Mouse (Mus musculus) hindbrain, embryonic 16.5 days (tissue): ENCODE measurements around the gene Gm42906. TPM values are rescaled to one million over a fixed set of nuclear protein-coding genes. Genes with fewer than 3 reads are reported as not detected.

Experiments used
- ATAC-seq: fragments of 200-750 bp; cut with Nextera tagmentation; 2 replicates; pipeline ENCODE4 v1.8.0; 2017; ENCODE audit warnings: moderate TSS enrichment, moderate library complexity
- H3K27ac ChIP-seq: fragments of 300-500 bp; sonication (generic); 2 replicates; pipeline ENCODE4 v1.5.1; 2014; ENCODE audit warnings: low read depth, mild to moderate bottlenecking, control low read depth, low read length, moderate library complexity
- H3K27me3 ChIP-seq: fragments of 300-500 bp; sonication (generic); replicated peaks from 2 replicates; pipeline ENCODE4 v1.6.1; 2014; ENCODE audit warnings: low read length; ENCODE audit not compliant: control insufficient read depth, insufficient read depth
- H3K36me3 ChIP-seq: fragments of 300-500 bp; sonication (generic); 2 replicates; pipeline ENCODE4 v1.6.1; 2014; ENCODE audit warnings: mild to moderate bottlenecking, low read length, moderate library complexity, mixed read lengths; ENCODE audit not compliant: control insufficient read depth, insufficient read depth
- H3K4me1 ChIP-seq: fragments of 300-500 bp; sonication (generic); 2 replicates; pipeline ENCODE4 v1.6.1; 2014; ENCODE audit warnings: low read depth, low read length; ENCODE audit not compliant: control insufficient read depth, insufficient read depth
- H3K4me2 ChIP-seq: fragments of 300-500 bp; sonication (generic); 2 replicates; pipeline ENCODE4 v1.6.1; 2014; ENCODE audit warnings: mild to moderate bottlenecking, low read length, control low read depth, moderate library complexity
- H3K4me3 ChIP-seq: fragments of 300-500 bp; sonication (generic); 2 replicates; pipeline ENCODE4 v1.5.1; 2014; ENCODE audit warnings: mild to moderate bottlenecking, low read length, control low read depth, moderate library complexity
- H3K9ac ChIP-seq: fragments of 300-500 bp; sonication (generic); 2 replicates; pipeline ENCODE4 v1.6.1; 2014; ENCODE audit warnings: low read depth, mild to moderate bottlenecking, control low read depth, low read length, moderate library complexity
- H3K9me3 ChIP-seq: fragments of 300-500 bp; sonication (generic); 2 replicates; pipeline ENCODE4 v1.6.1; 2014; ENCODE audit warnings: mild to moderate bottlenecking, low read length, moderate library complexity; ENCODE audit not compliant: control insufficient read depth
- WGBS: fragments of 180-500 bp; shearing (Covaris S2); extraction: QIAGEN DNeasy Blood & Tissue Kit; methylation state at CpG from one replicate; pipeline ENCODE4 v1.1.7; 2014; 5-methylcytosine and 5-hydroxymethylcytosine counted together
- polyA plus RNA-seq: library from polyadenylated mRNA; unstranded; fragments of >200 nt; fragmentation: Nextera tagmentation; extraction: Ambion mirVana; gene quantifications from 2 replicates; pipeline ENCODE4 v1.2.1, GENCODE M21; 2015

Gm42906 gene
- polyA plus RNA-seq, 1 experiment from 2014 or later: not detected

- Histone ChIP-seq H3K9ac (no peak overlapping the region), H3K4me2 (no peak overlapping the region), H3K4me3 (no peak overlapping the region), H3K27ac (no peak overlapping the region), H3K36me3 (no peaks in the 10 kb centered on the region), H3K9me3 (no peaks in the 10 kb centered on the region), H3K4me1 (no peaks in the 10 kb centered on the region), H3K27me3 (no peaks in the 10 kb centered on the region)
- WGBS: 92% methylated on average over 5 of the region's 5 CpGs
- ATAC-seq: no peak
Observed at GRCm38 (mm10) chr5:151059772-151060171, 368.2 kb downstream of the Gm42906 start.

DNA sequence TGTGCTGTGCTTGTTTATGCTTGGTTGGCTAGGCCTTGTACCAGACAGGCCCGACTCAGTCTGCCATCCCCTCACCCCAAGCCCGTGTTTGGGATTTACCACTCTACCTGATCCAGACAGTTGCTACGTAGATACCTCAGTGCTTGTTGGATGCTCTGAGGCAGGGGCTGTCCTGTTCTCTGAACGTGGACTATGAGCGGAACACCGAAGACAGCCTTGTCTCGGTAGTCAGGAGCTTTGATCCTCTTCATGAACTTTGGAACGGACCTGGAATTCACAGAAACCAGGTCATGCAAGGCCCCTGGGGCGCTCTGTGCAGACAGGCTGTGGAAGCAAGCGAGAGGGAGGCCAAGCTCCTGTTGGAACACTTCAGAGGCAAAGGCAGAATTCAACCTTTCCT is 368.6 kb downstream of the Gm42906 start:
- 94% methylated on average over 10 of the region's 10 CpGs for WGBS
- Histone ChIP-seq H3K9me3 (no peaks in the 10 kb centered on the region), H3K27me3 (no peaks in the 10 kb centered on the region), H3K36me3 (no peaks in the 10 kb centered on the region), H3K4me2 (no peak overlapping the region), H3K4me3 (no peak overlapping the region), H3K27ac (no peak overlapping the region), H3K4me1 (no peaks in the 10 kb centered on the region), H3K9ac (no peak overlapping the region)
- ATAC-seq: no peak

GRCm38 (mm10) chr5:151057716-151058115 is 370.2 kb downstream of the Gm42906 start:
- Histone ChIP-seq H3K4me1 (no peaks in the 10 kb centered on the region), H3K9me3 (no peaks in the 10 kb centered on the region), H3K4me3 (no peak overlapping the region), H3K36me3 (no peaks in the 10 kb centered on the region), H3K9ac (no peak overlapping the region), H3K27me3 (no peaks in the 10 kb centered on the region), H3K27ac (no peak overlapping the region), H3K4me2 (no peak overlapping the region)
- 88% methylated on average over 5 of the region's 5 CpGs for WGBS
- no peak for ATAC-seq

DNA sequence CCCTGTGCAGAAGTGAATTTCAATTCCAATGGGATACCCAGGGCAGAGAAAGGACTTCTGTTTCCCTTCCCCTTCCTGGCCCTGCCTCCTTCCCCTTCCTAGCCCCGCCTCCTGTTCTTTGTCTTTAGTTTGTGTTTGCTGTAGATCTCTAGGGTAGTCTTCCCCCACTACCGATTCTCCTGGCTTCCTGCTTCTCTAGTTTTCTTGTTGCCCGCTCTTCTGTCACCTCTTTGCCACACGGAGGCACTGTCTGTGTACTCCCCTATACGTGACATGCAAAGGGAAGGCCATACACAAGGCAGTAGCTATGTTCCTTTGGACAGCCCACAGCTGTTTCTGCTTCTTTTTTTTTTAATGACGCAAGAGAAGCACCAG is 371.1 kb downstream of the Gm42906 start:
- no peak overlapping the region for H3K4me3 ChIP-seq
- H3K4me2 ChIP-seq: no peak overlapping the region
- no peaks in the 10 kb centered on the region for H3K27me3 ChIP-seq
- H3K4me1 ChIP-seq: no peaks in the 10 kb centered on the region
- H3K36me3 ChIP-seq: no peaks in the 10 kb centered on the region
- no peak overlapping the region for H3K9ac ChIP-seq
- no peaks in the 10 kb centered on the region for H3K9me3 ChIP-seq
- H3K27ac ChIP-seq: peak overlapping the region; percentile 46
- WGBS: 65% methylated on average over 6 of the region's 6 CpGs
- no peak for ATAC-seq

- 66% methylated on average over 12 of the region's 12 CpGs for WGBS
- Histone ChIP-seq H3K4me1 (no peaks in the 10 kb centered on the region), H3K9ac (no peak overlapping the region), H3K4me3 (no peak overlapping the region), H3K4me2 (no peak overlapping the region), H3K27ac (peak overlapping the region; percentile 46), H3K9me3 (no peaks in the 10 kb centered on the region), H3K27me3 (no peaks in the 10 kb centered on the region), H3K36me3 (no peaks in the 10 kb centered on the region)
- peak; percentile 43 for ATAC-seq
Observed at GRCm38 (mm10) chr5:151056255-151056919, 371.6 kb downstream of the Gm42906 start.

- H3K27ac ChIP-seq: peak overlapping the region; percentile 14
- H3K4me2 ChIP-seq: no peak overlapping the region
- H3K9me3 ChIP-seq: no peaks in the 10 kb centered on the region
- H3K36me3 ChIP-seq: no peaks in the 10 kb centered on the region
- H3K4me3 ChIP-seq: no peak overlapping the region
- no peaks in the 10 kb centered on the region for H3K27me3 ChIP-seq
- no peak for ATAC-seq
- H3K9ac ChIP-seq: no peak overlapping the region
- no peaks in the 10 kb centered on the region for H3K4me1 ChIP-seq
- 92% methylated on average over 11 of the region's 11 CpGs for WGBS
Observed at GRCm38 (mm10) chr5:151055426-151056090, 372.4 kb downstream of the Gm42906 start.

DNA sequence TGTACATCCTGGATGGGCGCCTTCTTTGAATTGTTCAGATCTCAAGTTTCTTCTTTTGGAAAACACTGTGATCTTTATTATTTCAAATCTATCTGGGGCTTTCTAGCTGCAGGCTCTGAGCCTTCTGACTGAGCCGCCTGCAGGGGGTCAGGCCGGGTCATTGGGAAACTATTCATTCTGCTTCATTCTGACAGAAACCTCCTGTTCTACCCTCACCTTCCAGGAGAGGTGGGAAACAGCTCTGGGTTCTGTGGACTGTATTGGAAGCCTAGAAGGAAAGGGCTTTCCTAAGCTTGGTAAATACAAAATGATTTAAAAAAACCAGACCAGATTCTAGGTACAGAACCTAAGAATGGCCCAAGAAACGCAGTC is 373.2 kb downstream of the Gm42906 start:
- Histone ChIP-seq H3K27ac (no peak overlapping the region), H3K27me3 (no peaks in the 10 kb centered on the region), H3K4me2 (no peak overlapping the region), H3K36me3 (no peaks in the 10 kb centered on the region), H3K9me3 (no peaks in the 10 kb centered on the region), H3K9ac (no peak overlapping the region), H3K4me3 (no peak overlapping the region), H3K4me1 (no peaks in the 10 kb centered on the region)
- ATAC-seq: no peak
- WGBS: 44% methylated on average over 4 of the region's 4 CpGs

DNA sequence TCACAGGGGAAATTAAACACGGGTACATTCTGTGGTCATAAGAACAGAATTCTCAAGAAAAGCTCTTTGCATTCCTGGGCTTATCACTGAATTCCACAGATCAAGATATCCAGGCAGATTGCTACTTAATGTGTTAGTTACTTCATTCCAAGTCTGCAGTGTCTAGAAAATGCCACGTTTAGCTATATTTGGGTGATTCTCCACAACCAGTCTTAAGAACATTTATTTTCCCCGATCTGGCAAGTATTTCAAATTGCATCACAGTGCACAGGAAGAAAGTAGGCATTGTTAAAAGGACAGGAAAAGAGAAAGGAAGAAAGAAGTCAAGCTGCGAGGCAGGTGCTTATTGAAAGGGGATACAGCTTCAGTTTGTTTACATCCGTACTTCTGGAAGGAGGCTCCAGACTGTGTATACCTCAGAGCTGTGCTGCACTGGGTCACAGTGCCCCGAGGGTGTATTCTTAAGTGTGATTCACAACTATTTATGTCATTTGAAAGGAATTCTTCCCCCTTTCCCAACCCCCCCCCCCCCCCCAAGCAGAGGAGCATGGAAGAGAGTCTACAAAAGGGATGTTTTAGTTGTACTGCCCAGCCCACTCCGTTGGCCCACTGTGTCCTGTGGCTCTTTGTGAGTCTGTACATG is 373.7 kb downstream of the Gm42906 start:
- 30% methylated on average over 7 of the region's 7 CpGs for WGBS
- Histone ChIP-seq H3K36me3 (no peaks in the 10 kb centered on the region), H3K27me3 (no peaks in the 10 kb centered on the region), H3K4me1 (no peaks in the 10 kb centered on the region), H3K9ac (no peak overlapping the region), H3K4me3 (no peak overlapping the region), H3K4me2 (no peak overlapping the region), H3K9me3 (no peaks in the 10 kb centered on the region), H3K27ac (peak overlapping the region; percentile 16; the same call in 1 of the 2 replicates)
- ATAC-seq: peak; percentile 50; the same call in 1 of the 2 replicates

DNA sequence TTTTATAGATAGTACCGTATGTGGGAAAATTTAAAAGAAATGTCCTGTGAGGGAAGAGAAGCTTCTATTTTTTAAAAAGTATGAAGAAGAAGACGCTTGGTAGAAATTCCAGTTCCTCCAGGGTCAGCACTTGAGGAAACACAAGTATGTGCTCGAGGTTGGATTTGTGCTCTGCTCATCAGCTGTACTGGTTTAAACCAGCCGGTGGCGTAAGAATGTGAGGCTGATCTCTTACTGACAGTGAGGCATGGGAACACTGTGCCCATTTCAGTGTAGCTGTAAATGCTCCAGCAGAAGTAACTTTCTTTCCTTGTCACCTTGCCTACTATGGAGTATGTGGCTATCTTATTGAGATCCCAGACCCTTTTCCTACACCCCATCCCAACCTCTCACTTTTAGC is 374.8 kb downstream of the Gm42906 start:
- ATAC-seq: no peak
- Histone ChIP-seq H3K27ac (no peak overlapping the region), H3K4me3 (no peak overlapping the region), H3K4me1 (no peaks in the 10 kb centered on the region), H3K9me3 (no peaks in the 10 kb centered on the region), H3K27me3 (no peaks in the 10 kb centered on the region), H3K36me3 (no peaks in the 10 kb centered on the region), H3K9ac (no peak overlapping the region), H3K4me2 (no peak overlapping the region)
- 96% methylated on average over 5 of the region's 5 CpGs for WGBS
